Mouse (Mus musculus) MEL (cell line): ENCODE data around the gene Rab12. TPM values are rescaled to one million over a fixed set of nuclear protein-coding genes. Genes with fewer than 3 reads are reported as not detected.

Experiments
- DNase-seq: peaks from one replicate; pipeline ENCODE4 v3.0.0; 2011; ENCODE audit warnings: low read depth, low spot score
- H3K27ac ChIP-seq: 2 replicates; pipeline ENCODE4 v1.5.1; 2012; ENCODE audit warnings: low read depth, mild to moderate bottlenecking, control low read depth, low read length, moderate library complexity; ENCODE audit not compliant: control insufficient read depth
- H3K27me3 ChIP-seq, 2 experiments: fragments of 150-350 bp in 1 of 2; sonication (generic) in 1 of 2; 2 replicates each; pipeline ENCODE4 v1.6.1; 2012; ENCODE audit warnings: low read length in 2 of 2, mild to moderate bottlenecking in 2 of 2, improper control_type of control experiment in 1 of 2, moderate library complexity in 1 of 2; ENCODE audit not compliant: insufficient read depth in 2 of 2, control insufficient read depth in 1 of 2
- H3K36me3 ChIP-seq, 2 experiments: 2 replicates each; pipeline ENCODE4 v1.6.1; 2012 to 2014; ENCODE audit warnings: low read length in 2 of 2, improper control_type of control experiment in 1 of 2, inconsistent platforms in 1 of 2, mild to moderate bottlenecking in 1 of 2; ENCODE audit not compliant: insufficient read depth in 2 of 2, control insufficient read depth in 1 of 2
- H3K4me1 ChIP-seq, 2 experiments: fragments of 150-350 bp in 1 of 2; sonication (generic) in 1 of 2; 2 replicates each; pipeline ENCODE4 v1.6.1; 2012; ENCODE audit warnings: low read length in 2 of 2, improper control_type of control experiment in 1 of 2, mild to moderate bottlenecking in 1 of 2; ENCODE audit not compliant: insufficient read depth in 2 of 2, control insufficient read depth in 1 of 2
- H3K4me3 ChIP-seq, 2 experiments: fragments of 150-350 bp in 1 of 2; sonication (generic) in 1 of 2; 2 replicates each; pipeline ENCODE4 v1.5.1; 2012; ENCODE audit warnings: low read depth in 2 of 2, low read length in 2 of 2, mild to moderate bottlenecking in 2 of 2, moderate library complexity in 2 of 2, control low read depth in 1 of 2, improper control_type of control experiment in 1 of 2; ENCODE audit not compliant: control insufficient read depth in 1 of 2, insufficient read depth in 1 of 2
- H3K79me2 ChIP-seq: 2 replicates; pipeline ENCODE4 v1.6.1; 2012; ENCODE audit warnings: mild to moderate bottlenecking, low read length, moderate library complexity; ENCODE audit not compliant: control insufficient read depth, poor library complexity, insufficient read depth
- H3K9ac ChIP-seq: 2 replicates; pipeline ENCODE4 v1.6.1; 2012; ENCODE audit warnings: low read depth, mild to moderate bottlenecking, control low read depth, low read length, moderate library complexity; ENCODE audit not compliant: control insufficient read depth, poor library complexity, severe bottlenecking
- H3K9me3 ChIP-seq: fragments of 150-350 bp; sonication (generic); replicated peaks from 2 replicates; pipeline ENCODE4 v1.6.1; 2012; ENCODE audit warnings: mild to moderate bottlenecking, low read length, improper control_type of control experiment, moderate library complexity; ENCODE audit not compliant: insufficient read depth
- CHD1 ChIP-seq: IDR thresholded peaks from 2 replicates; pipeline ENCODE4 v1.6.1; 2012; ENCODE audit warnings: low read depth, mild to moderate bottlenecking, inconsistent platforms, low read length, improper control_type of control experiment
- CHD2 ChIP-seq: IDR thresholded peaks from 2 replicates; pipeline ENCODE4 v1.6.1; 2011; ENCODE audit warnings: low read length, improper control_type of control experiment
- E2F4 ChIP-seq: IDR thresholded peaks from 2 replicates; pipeline ENCODE4 v1.6.1; 2011; ENCODE audit warnings: low read depth, low read length, improper control_type of control experiment, borderline replicate concordance
- ELF1 ChIP-seq: IDR thresholded peaks from 2 replicates; pipeline ENCODE4 v1.6.1; 2014; ENCODE audit warnings: low read depth, mild to moderate bottlenecking, inconsistent platforms, low read length, improper control_type of control experiment, moderate library complexity
- ETS1 ChIP-seq: IDR thresholded peaks from 2 replicates; pipeline ENCODE4 v1.6.1; 2012; ENCODE audit warnings: low read depth, mild to moderate bottlenecking, inconsistent platforms, low read length, improper control_type of control experiment, moderate library complexity
- GABPA ChIP-seq: IDR thresholded peaks from 2 replicates; pipeline ENCODE4 v1.6.1; 2012; ENCODE audit warnings: low read depth, mild to moderate bottlenecking, inconsistent platforms, low read length, improper control_type of control experiment, moderate library complexity
- GATA1 ChIP-seq: IDR thresholded peaks from 2 replicates; pipeline ENCODE4 v1.6.1; 2011; ENCODE audit warnings: low read depth, low read length, improper control_type of control experiment
- HCFC1 ChIP-seq: IDR thresholded peaks from 2 replicates; pipeline ENCODE4 v1.6.1; 2012; ENCODE audit warnings: low read depth, mild to moderate bottlenecking, inconsistent platforms, low read length, improper control_type of control experiment, moderate library complexity
- JUND ChIP-seq: IDR thresholded peaks from 2 replicates; pipeline ENCODE4 v1.6.1; 2011; ENCODE audit warnings: low read depth, mild to moderate bottlenecking, improper control_type of control experiment, low read length
- KAT2A ChIP-seq: conservative IDR thresholded peaks from 2 replicates; pipeline ENCODE4 v1.6.1; 2012; ENCODE audit warnings: low read depth, low read length, improper control_type of control experiment, inconsistent platforms
- MAX ChIP-seq: IDR thresholded peaks from 2 replicates; pipeline ENCODE4 v1.6.1; 2011; ENCODE audit warnings: low read length, improper control_type of control experiment
- MEF2A ChIP-seq: IDR thresholded peaks from 2 replicates; pipeline ENCODE4 v1.6.1; 2014; ENCODE audit warnings: low read depth, mild to moderate bottlenecking, inconsistent platforms, low read length, improper control_type of control experiment; ENCODE audit not compliant: poor library complexity, insufficient replicate concordance, severe bottlenecking; ENCODE audit errors: extremely low read depth
- MYB ChIP-seq: IDR thresholded peaks from 2 replicates; pipeline ENCODE4 v1.6.1; 2011; ENCODE audit warnings: mild to moderate bottlenecking, low read depth, low read length, improper control_type of control experiment
- MYC ChIP-seq: IDR thresholded peaks from 2 replicates; pipeline ENCODE4 v1.6.1; 2011; ENCODE audit warnings: low read depth, mild to moderate bottlenecking, low read length, improper control_type of control experiment, moderate library complexity
- POLR2AphosphoS2 ChIP-seq: IDR thresholded peaks from 2 replicates; pipeline ENCODE4 v1.6.1; 2011; ENCODE audit warnings: low read length, improper control_type of control experiment
- POLR2AphosphoS5 ChIP-seq: IDR thresholded peaks from 2 replicates; pipeline ENCODE4 v1.6.1; 2012; ENCODE audit warnings: low read depth, borderline replicate concordance, mild to moderate bottlenecking, inconsistent platforms, low read length, moderate library complexity, mixed read lengths
- RCOR1 ChIP-seq: IDR thresholded peaks from 2 replicates; pipeline ENCODE4 v1.6.1; 2012; ENCODE audit warnings: low read depth, mild to moderate bottlenecking, inconsistent platforms, low read length, improper control_type of control experiment
- SIN3A ChIP-seq: IDR thresholded peaks from 2 replicates; pipeline ENCODE4 v1.6.1; 2012; ENCODE audit warnings: low read length, improper control_type of control experiment, inconsistent platforms
- SMC3 ChIP-seq: IDR thresholded peaks from 2 replicates; pipeline ENCODE4 v1.6.1; 2011; ENCODE audit warnings: low read depth, low read length, improper control_type of control experiment
- TAL1 ChIP-seq: IDR thresholded peaks from 2 replicates; pipeline ENCODE4 v1.6.1; 2012; ENCODE audit warnings: mild to moderate bottlenecking, inconsistent platforms, low read length, moderate library complexity, mixed read lengths
- TBP ChIP-seq: IDR thresholded peaks from 2 replicates; pipeline ENCODE4 v1.8.0; 2011; ENCODE audit warnings: low read depth, low read length, improper control_type of control experiment
- TCF12 ChIP-seq: IDR thresholded peaks from 2 replicates; pipeline ENCODE4 v1.6.1; 2014; ENCODE audit warnings: low read depth, mild to moderate bottlenecking, inconsistent platforms, low read length, improper control_type of control experiment, moderate library complexity
- USF1 ChIP-seq: IDR thresholded peaks from 2 replicates; pipeline ENCODE4 v1.6.1; 2014; ENCODE audit warnings: low read depth, mild to moderate bottlenecking, inconsistent platforms, low read length, improper control_type of control experiment, moderate library complexity
- USF2 ChIP-seq, 2 experiments: IDR thresholded peaks; 2 replicates each; pipeline ENCODE4 v1.6.1; 2011 to 2012; ENCODE audit warnings: improper control_type of control experiment in 2 of 2, low read length in 2 of 2, borderline replicate concordance in 1 of 2, inconsistent platforms in 1 of 2, low read depth in 1 of 2, mild to moderate bottlenecking in 1 of 2; ENCODE audit not compliant: insufficient read depth in 1 of 2
- ZC3H11A ChIP-seq: IDR thresholded peaks from 2 replicates; pipeline ENCODE4 v1.6.1; 2012; ENCODE audit warnings: low read depth, mild to moderate bottlenecking, inconsistent platforms, low read length, improper control_type of control experiment
- ZKSCAN1 ChIP-seq: IDR thresholded peaks from 2 replicates; pipeline ENCODE4 v1.6.1; 2012; ENCODE audit warnings: low read depth, mild to moderate bottlenecking, inconsistent platforms, low read length, improper control_type of control experiment, moderate library complexity
- polyA plus RNA-seq, 2 experiments: library from polyadenylated mRNA; stranded (reverse) in 1 of 2; unstranded in 1 of 2; fragments of >175 nt in 1 of 2; fragments of >200 nt in 1 of 2; gene quantifications; 2 replicates each; pipeline versions ENCODE4 v1.2.1 to v1.2.4; 2012; ENCODE audit warnings: low replicate concordance in 2 of 2, low read depth in 1 of 2; ENCODE audit not compliant: insufficient read length in 2 of 2, insufficient read depth in 1 of 2, missing spikeins in 1 of 2
- total RNA-seq: library from RNA; depleted of rRNA; stranded (reverse); fragments of 300-350 nt; gene quantifications from 2 replicates; pipeline ENCODE4 v1.2.3, GENCODE M21; 2012

Rab12 gene
- total and polyA plus RNA-seq, 3 experiments = 10.7 to 19.0 TPM; not detected in 1

DNA sequence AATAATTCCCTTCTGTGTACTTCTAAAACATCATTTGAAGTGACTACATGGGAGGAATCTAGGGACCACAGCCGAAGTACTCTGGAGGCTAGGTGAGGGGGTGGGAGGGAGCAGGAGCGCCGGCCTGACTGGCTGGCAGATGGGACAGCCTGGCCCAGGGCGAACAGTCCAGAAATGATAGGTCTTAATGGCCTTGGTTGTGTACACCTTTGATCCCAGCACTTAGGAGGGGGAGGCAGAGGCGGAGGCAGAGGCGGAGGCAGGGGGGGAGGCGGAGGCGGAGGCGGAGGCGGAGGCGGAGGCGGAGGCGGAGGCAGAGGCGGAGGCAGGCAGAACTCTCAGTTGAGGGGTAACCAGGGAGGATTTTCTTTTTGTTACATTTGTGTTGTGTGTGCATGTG, 20.9 kb downstream of the Rab12 start:
- Histone ChIP-seq H3K9ac (no peak overlapping the region), H3K27ac (no peak overlapping the region), H3K27me3 (no peaks in the 10 kb centered on the region), H3K79me2 (no peaks in the 10 kb centered on the region), H3K9me3 (no peaks in the 10 kb centered on the region), H3K4me1 (no peaks in the 10 kb centered on the region), H3K36me3 (peaks cover 0 to 9% of the 10 kb centered on the region in 2 experiments; a peak in 2 of 4 replicates), H3K4me3 (no peak overlapping the region)
- DNase-seq = no peak
- TF ChIP-seq TCF12 (no peak), ZKSCAN1 (no peak), ETS1 (no peak), TBP (no peak), CHD2 (no peak)

DNA sequence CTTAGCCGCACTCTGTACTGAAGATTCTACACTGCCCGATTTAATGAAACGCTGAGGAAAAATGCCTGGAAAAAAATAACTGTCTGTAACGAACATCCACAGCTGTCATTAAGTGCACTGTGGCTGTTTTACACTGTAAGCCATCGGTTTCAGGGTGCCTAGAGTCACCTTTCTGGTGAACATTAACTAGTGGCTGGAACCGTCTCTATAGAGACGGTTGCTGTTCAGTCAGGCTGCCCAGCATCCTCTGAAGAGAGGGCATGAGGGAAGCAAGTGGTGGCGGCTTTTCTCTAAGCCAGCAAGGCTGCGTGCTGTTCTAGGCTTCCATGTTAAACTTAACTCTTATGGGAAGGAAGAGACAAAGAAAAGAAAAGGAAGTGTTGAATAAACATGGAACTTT, 22.9 kb downstream of the Rab12 start:
- no peaks in the 10 kb centered on the region for H3K79me2 ChIP-seq
- TF ChIP-seq SIN3A = no peak
- no peak for TF ChIP-seq POLR2AphosphoS2
- no peak for TF ChIP-seq GATA1
- TF ChIP-seq ELF1 = no peak
- no peaks in the 10 kb centered on the region for H3K9me3 ChIP-seq
- H3K9ac ChIP-seq = no peak overlapping the region
- H3K4me3 ChIP-seq = no peak overlapping the region
- no peaks in the 10 kb centered on the region for H3K27me3 ChIP-seq
- H3K4me1 ChIP-seq = no peaks in the 10 kb centered on the region
- DNase-seq = no peak
- no peak overlapping the region for H3K27ac ChIP-seq
- peaks cover 0 to 4% of the 10 kb centered on the region in 2 experiments; a peak in 1 of 4 replicates for H3K36me3 ChIP-seq

DNA sequence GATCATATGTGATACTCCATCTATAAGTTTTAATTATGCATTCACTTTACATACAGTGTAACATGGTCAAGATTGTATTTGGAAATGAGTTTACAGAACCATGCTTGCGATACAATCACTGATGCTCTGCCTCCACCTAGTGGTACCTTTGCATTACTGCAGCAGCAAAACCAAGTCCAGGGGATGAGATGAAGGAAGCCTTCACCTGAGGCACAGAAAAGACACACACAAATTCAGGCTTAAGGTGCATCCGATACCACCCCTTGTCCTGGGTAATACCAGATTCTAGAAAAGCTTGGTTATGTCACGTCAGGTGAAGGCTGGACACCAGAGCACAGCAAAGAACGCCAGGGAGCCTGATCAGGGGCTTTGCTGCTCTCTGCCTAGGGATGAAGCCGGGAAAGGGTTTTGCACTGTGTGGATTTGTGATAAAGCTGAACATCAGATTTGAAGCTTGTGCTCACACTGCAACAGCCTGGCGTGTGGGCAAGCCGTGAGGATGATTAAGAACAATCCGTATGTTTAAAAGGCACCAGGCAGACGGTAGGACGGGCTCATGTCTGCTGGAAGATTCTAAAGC, 29.4 kb downstream of the Rab12 start:
- no peak overlapping the region for H3K4me3 ChIP-seq
- peak; percentile 74 for DNase-seq
- no peak overlapping the region for H3K27ac ChIP-seq
- no peaks in the 10 kb centered on the region for H3K9me3 ChIP-seq
- no peaks in the 10 kb centered on the region; a peak in 1 of 4 replicates for H3K36me3 ChIP-seq
- no peaks in the 10 kb centered on the region for H3K4me1 ChIP-seq
- no peaks in the 10 kb centered on the region for H3K79me2 ChIP-seq
- no peaks in the 10 kb centered on the region for H3K27me3 ChIP-seq
- H3K9ac ChIP-seq = no peak overlapping the region
- TF ChIP-seq TCF12 = no peak
- no peak for TF ChIP-seq HCFC1
- TF ChIP-seq ZKSCAN1 = no peak
- TF ChIP-seq MYC = 0 out of 2 replicates have a peak, but pooled peaks have one; percentile 49
- no peak for TF ChIP-seq POLR2AphosphoS5
- no peak for TF ChIP-seq KAT2A
- TF ChIP-seq TBP = no peak
- no peak for TF ChIP-seq POLR2AphosphoS2
- no peak for TF ChIP-seq USF2 (IDR thresholded peaks at IDR 0.05; ENCODE audit: borderline replicate concordance in 1 of 2, insufficient read depth in 1 of 2, low read depth in 1 of 2, low read length in 2 of 2)
- no peak for TF ChIP-seq TAL1
- TF ChIP-seq MAX = peak; percentile 47; the same call in 1 of the 2 replicates
- TF ChIP-seq SMC3 = peak; percentile 84
- TF ChIP-seq USF1 = no peak
- no peak for TF ChIP-seq E2F4
- TF ChIP-seq CHD1 = no peak
- TF ChIP-seq RCOR1 = no peak
- TF ChIP-seq MEF2A = no peak
- TF ChIP-seq MYB = no peak
- peak; percentile 78 for TF ChIP-seq ZC3H11A
- no peak for TF ChIP-seq JUND
- TF ChIP-seq GABPA = no peak
